Mouse (Mus musculus): ENCODE results near the gene Smad6. TPM values are rescaled to one million over a fixed set of nuclear protein-coding genes. Genes with fewer than 3 reads are reported as not detected.

The Smad6 gene
- total and polyA plus RNA-seq, 3 experiments = 0.44 to 1.6 (median 0.98) TPM

GRCm38 (mm10) chr9:63979275-63979674, 42.6 kb downstream of the Smad6 start:
- Histone ChIP-seq H3K9me3 (replicated peaks) (no peaks in the 10 kb centered on the region), H3K27me3 (ENCODE audit: insufficient read depth, low read length) (peaks cover 40% of the 10 kb centered on the region), H3K36me3 (replicated peaks) (no peaks in the 10 kb centered on the region), H3K4me3 (ENCODE audit: low read depth, low read length) (no peak overlapping the region), H3K4me1 (ENCODE audit: insufficient read depth, low read depth, low read length) (peaks cover 5% of the 10 kb centered on the region; the same call in 1 of the 2 replicates)
- TF ChIP-seq CTCF (IDR thresholded peaks at IDR 0.05; ENCODE audit: low read depth, low read length) = no peak
- no peak for TF ChIP-seq GATA2 (IDR thresholded peaks at IDR 0.05; ENCODE audit: borderline replicate concordance, low read depth, low read length)
- TF ChIP-seq GATA1 (IDR thresholded peaks at IDR 0.05; ENCODE audit: borderline replicate concordance, low read length) = no peak
- no peak for TF ChIP-seq POLR2AphosphoS5 (IDR thresholded peaks at IDR 0.05; ENCODE audit: insufficient replicate concordance, low read depth, low read length)
- no peak for TF ChIP-seq TAL1 (conservative IDR thresholded peaks at IDR 0.05; ENCODE audit: low read depth, low read length)
- no peak for ATAC-seq (ENCODE audit: extremely low read depth, insufficient number of reproducible peaks, low FRiP score, poor library complexity, severe bottlenecking)
- no peak for DNase-seq (ENCODE audit: low spot score)

- no peak for DNase-seq (ENCODE audit: low spot score)
- no peaks in the 10 kb centered on the region for H3K9me3 ChIP-seq (replicated peaks)
- no peak for ATAC-seq (ENCODE audit: extremely low read depth, insufficient number of reproducible peaks, low FRiP score, poor library complexity, severe bottlenecking)
- no peak for TF ChIP-seq POLR2AphosphoS5 (IDR thresholded peaks at IDR 0.05; ENCODE audit: insufficient replicate concordance, low read depth, low read length)
- no peak for TF ChIP-seq TAL1 (conservative IDR thresholded peaks at IDR 0.05; ENCODE audit: low read depth, low read length)
- TF ChIP-seq GATA1 (IDR thresholded peaks at IDR 0.05; ENCODE audit: borderline replicate concordance, low read length) = no peak
- no peak for TF ChIP-seq CTCF (IDR thresholded peaks at IDR 0.05; ENCODE audit: low read depth, low read length)
- no peak for TF ChIP-seq GATA2 (IDR thresholded peaks at IDR 0.05; ENCODE audit: borderline replicate concordance, low read depth, low read length)
- H3K4me1 ChIP-seq (ENCODE audit: insufficient read depth, low read depth, low read length) = peaks cover 5% of the 10 kb centered on the region; the same call in 1 of the 2 replicates
- peaks cover 39% of the 10 kb centered on the region for H3K27me3 ChIP-seq (ENCODE audit: insufficient read depth, low read length)
- no peak overlapping the region for H3K4me3 ChIP-seq (ENCODE audit: low read depth, low read length)
- no peaks in the 10 kb centered on the region for H3K36me3 ChIP-seq (replicated peaks)
These were observed 43.2 kb downstream of the Smad6 start for GRCm38 (mm10) chr9:63978682-63979081.

DNA sequence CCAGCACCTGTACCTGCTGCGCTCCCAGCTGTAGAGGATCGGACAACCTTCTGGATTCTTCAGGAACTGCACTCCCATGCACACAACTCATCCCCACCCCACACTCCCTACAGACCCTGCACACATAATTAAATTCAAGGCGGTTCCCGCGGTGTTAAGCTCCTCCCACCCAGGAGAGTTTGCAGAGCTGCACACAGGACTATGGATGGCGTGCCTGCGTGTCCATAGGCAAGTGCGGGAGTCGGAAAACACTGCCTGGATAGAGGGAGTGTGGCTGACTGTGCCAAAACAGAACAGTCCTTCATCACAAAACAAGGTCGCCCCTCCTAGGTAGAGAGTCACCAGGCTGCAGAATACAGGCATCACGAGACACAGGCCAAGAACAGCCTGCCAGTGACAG, 45.9 kb downstream of the Smad6 start:
- Histone ChIP-seq H3K27me3 (ENCODE audit: insufficient read depth, low read length) (peaks cover 44% of the 10 kb centered on the region), H3K4me1 (ENCODE audit: insufficient read depth, low read depth, low read length) (peaks cover 6% of the 10 kb centered on the region), H3K36me3 (replicated peaks) (no peaks in the 10 kb centered on the region), H3K9me3 (replicated peaks) (no peaks in the 10 kb centered on the region), H3K4me3 (ENCODE audit: low read depth, low read length) (no peak overlapping the region)
- no peak for TF ChIP-seq TAL1 (conservative IDR thresholded peaks at IDR 0.05; ENCODE audit: low read depth, low read length)
- no peak for TF ChIP-seq POLR2AphosphoS5 (IDR thresholded peaks at IDR 0.05; ENCODE audit: insufficient replicate concordance, low read depth, low read length)
- TF ChIP-seq GATA2 (IDR thresholded peaks at IDR 0.05; ENCODE audit: borderline replicate concordance, low read depth, low read length) = no peak
- no peak for TF ChIP-seq GATA1 (IDR thresholded peaks at IDR 0.05; ENCODE audit: borderline replicate concordance, low read length)
- TF ChIP-seq CTCF (IDR thresholded peaks at IDR 0.05; ENCODE audit: low read depth, low read length) = no peak
- DNase-seq (ENCODE audit: low spot score) (no peak), ATAC-seq (ENCODE audit: extremely low read depth, insufficient number of reproducible peaks, low FRiP score, poor library complexity, severe bottlenecking) (no peak)

- no peak overlapping the region for H3K4me3 ChIP-seq (ENCODE audit: low read depth, low read length)
- DNase-seq (ENCODE audit: low spot score) = no peak
- no peaks in the 10 kb centered on the region for H3K9me3 ChIP-seq (replicated peaks)
- H3K36me3 ChIP-seq (replicated peaks) = no peaks in the 10 kb centered on the region
- no peak for ATAC-seq (ENCODE audit: extremely low read depth, insufficient number of reproducible peaks, low FRiP score, poor library complexity, severe bottlenecking)
- peaks cover 40% of the 10 kb centered on the region for H3K27me3 ChIP-seq (ENCODE audit: insufficient read depth, low read length)
- no peak for TF ChIP-seq TAL1 (conservative IDR thresholded peaks at IDR 0.05; ENCODE audit: low read depth, low read length)
- no peak for TF ChIP-seq GATA2 (IDR thresholded peaks at IDR 0.05; ENCODE audit: borderline replicate concordance, low read depth, low read length)
- TF ChIP-seq GATA1 (IDR thresholded peaks at IDR 0.05; ENCODE audit: borderline replicate concordance, low read length) = no peak
- TF ChIP-seq POLR2AphosphoS5 (IDR thresholded peaks at IDR 0.05; ENCODE audit: insufficient replicate concordance, low read depth, low read length) = no peak
- no peak for TF ChIP-seq CTCF (IDR thresholded peaks at IDR 0.05; ENCODE audit: low read depth, low read length)
- H3K4me1 ChIP-seq (ENCODE audit: insufficient read depth, low read depth, low read length) = peaks cover 7% of the 10 kb centered on the region
These were observed 47.4 kb downstream of the Smad6 start for GRCm38 (mm10) chr9:63974258-63975023.

GRCm38 (mm10) chr9:63973662-63974190, 48.1 kb downstream of the Smad6 start:
- H3K4me1 ChIP-seq (ENCODE audit: insufficient read depth, low read depth, low read length) = peaks cover 7% of the 10 kb centered on the region
- no peaks in the 10 kb centered on the region for H3K9me3 ChIP-seq (replicated peaks)
- no peak for TF ChIP-seq GATA2 (IDR thresholded peaks at IDR 0.05; ENCODE audit: borderline replicate concordance, low read depth, low read length)
- no peak for TF ChIP-seq CTCF (IDR thresholded peaks at IDR 0.05; ENCODE audit: low read depth, low read length)
- no peak for TF ChIP-seq POLR2AphosphoS5 (IDR thresholded peaks at IDR 0.05; ENCODE audit: insufficient replicate concordance, low read depth, low read length)
- no peak for TF ChIP-seq TAL1 (conservative IDR thresholded peaks at IDR 0.05; ENCODE audit: low read depth, low read length)
- ATAC-seq (ENCODE audit: extremely low read depth, insufficient number of reproducible peaks, low FRiP score, poor library complexity, severe bottlenecking) = no peak
- no peaks in the 10 kb centered on the region for H3K36me3 ChIP-seq (replicated peaks)
- H3K4me3 ChIP-seq (ENCODE audit: low read depth, low read length) = no peak overlapping the region
- peaks cover 44% of the 10 kb centered on the region for H3K27me3 ChIP-seq (ENCODE audit: insufficient read depth, low read length)
- no peak for DNase-seq (ENCODE audit: low spot score)

DNA sequence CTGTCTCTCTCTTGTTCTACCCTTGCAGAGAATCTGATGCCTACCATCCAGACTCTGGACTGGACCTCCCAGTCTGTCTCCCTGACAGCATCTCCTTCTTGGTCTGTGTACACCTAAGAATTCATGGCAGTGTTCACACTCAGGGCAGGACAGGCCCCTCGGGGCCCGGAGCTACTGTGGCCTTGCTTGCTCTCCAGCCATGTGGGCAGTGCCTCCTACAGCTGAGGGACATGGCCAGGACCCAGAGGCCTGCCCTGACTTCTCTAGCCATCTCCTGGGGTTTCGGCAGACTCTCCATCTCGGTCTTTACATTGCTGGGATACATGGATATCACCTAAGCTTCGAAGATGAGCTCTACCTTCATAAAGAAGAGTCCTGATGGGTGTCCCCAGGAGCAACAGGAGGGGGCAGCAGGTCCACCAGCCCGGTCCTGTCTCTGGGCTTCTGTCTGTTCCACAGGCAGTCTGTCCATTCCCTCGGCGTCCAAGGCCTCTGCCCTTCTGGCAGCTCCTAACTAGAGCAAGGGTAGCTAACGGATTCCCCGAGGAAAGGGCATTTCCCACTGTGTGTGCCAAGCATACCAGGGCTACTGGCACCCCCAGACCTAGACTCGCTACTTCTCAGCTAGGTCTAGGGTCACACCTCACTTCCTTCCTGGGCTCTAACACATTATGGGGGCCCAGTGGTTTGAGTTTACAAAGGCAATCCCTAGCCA, 49.1 kb downstream of the Smad6 start:
- ATAC-seq (ENCODE audit: extremely low read depth, insufficient number of reproducible peaks, low FRiP score, poor library complexity, severe bottlenecking) = no peak
- H3K27me3 ChIP-seq (ENCODE audit: insufficient read depth, low read length) = peaks cover 46% of the 10 kb centered on the region

More for the DNA sequence above, 49.1 kb downstream of the Smad6 start:
- Histone ChIP-seq H3K36me3 (replicated peaks) (no peaks in the 10 kb centered on the region), H3K9me3 (replicated peaks) (no peaks in the 10 kb centered on the region), H3K4me1 (ENCODE audit: insufficient read depth, low read depth, low read length) (peaks cover 7% of the 10 kb centered on the region), H3K4me3 (ENCODE audit: low read depth, low read length) (no peak overlapping the region)
- DNase-seq (ENCODE audit: low spot score) = no peak
- TF ChIP-seq GATA1 (IDR thresholded peaks at IDR 0.05; ENCODE audit: borderline replicate concordance, low read length) (no peak), POLR2AphosphoS5 (IDR thresholded peaks at IDR 0.05; ENCODE audit: insufficient replicate concordance, low read depth, low read length) (no peak), CTCF (IDR thresholded peaks at IDR 0.05; ENCODE audit: low read depth, low read length) (no peak), GATA2 (IDR thresholded peaks at IDR 0.05; ENCODE audit: borderline replicate concordance, low read depth, low read length) (no peak), TAL1 (conservative IDR thresholded peaks at IDR 0.05; ENCODE audit: low read depth, low read length) (no peak)

All from G1E (cell line).